Mouse (Mus musculus) midbrain, embryonic 16.5 days (tissue): ENCODE data around the gene Clec3b. TPM values are rescaled to one million over a fixed set of nuclear protein-coding genes. Genes with fewer than 3 reads are reported as not detected.

Experiments
- ATAC-seq: fragments of 200-750 bp; cut with Nextera tagmentation; 2 replicates; pipeline ENCODE4 v1.8.0; 2017; ENCODE audit warnings: moderate TSS enrichment
- H3K27ac ChIP-seq: fragments of 300-500 bp; sonication (generic); 2 replicates; pipeline ENCODE4 v1.5.1; 2014; ENCODE audit warnings: mild to moderate bottlenecking, low read length, mixed read lengths
- H3K27me3 ChIP-seq: fragments of 300-500 bp; sonication (generic); 2 replicates; pipeline ENCODE4 v1.6.1; 2014; ENCODE audit warnings: low read depth, low read length, mixed read lengths; ENCODE audit not compliant: control insufficient read depth, insufficient read depth
- H3K36me3 ChIP-seq: fragments of 300-500 bp; sonication (generic); 2 replicates; pipeline ENCODE4 v1.6.1; 2014; ENCODE audit warnings: mild to moderate bottlenecking, low read length, moderate library complexity, mixed read lengths; ENCODE audit not compliant: control insufficient read depth, insufficient read depth
- H3K4me1 ChIP-seq: fragments of 300-500 bp; sonication (generic); 2 replicates; pipeline ENCODE4 v1.6.1; 2014; ENCODE audit warnings: mild to moderate bottlenecking, low read length, mixed read lengths; ENCODE audit not compliant: control insufficient read depth, insufficient read depth
- H3K4me2 ChIP-seq: fragments of 300-500 bp; sonication (generic); 2 replicates; pipeline ENCODE4 v1.6.1; 2014; ENCODE audit warnings: mild to moderate bottlenecking, low read length, mixed read lengths
- H3K4me3 ChIP-seq: fragments of 300-500 bp; sonication (generic); 2 replicates; pipeline ENCODE4 v1.5.1; 2014; ENCODE audit warnings: low read depth, mild to moderate bottlenecking, low read length, moderate library complexity, mixed read lengths
- H3K9ac ChIP-seq: fragments of 300-500 bp; sonication (generic); 2 replicates; pipeline ENCODE4 v1.6.1; 2014; ENCODE audit warnings: low read depth, low read length, mixed read lengths
- H3K9me3 ChIP-seq: fragments of 300-500 bp; sonication (generic); replicated peaks from 2 replicates; pipeline ENCODE4 v1.6.1; 2014; ENCODE audit warnings: mild to moderate bottlenecking, low read length, mixed read lengths; ENCODE audit not compliant: control insufficient read depth, poor library complexity, severe bottlenecking
- WGBS: fragments of 180-500 bp; shearing (Covaris S2); extraction: QIAGEN DNeasy Blood & Tissue Kit; methylation state at CpG from one replicate; pipeline ENCODE4 v1.1.7; 2014; 5-methylcytosine and 5-hydroxymethylcytosine counted together
- polyA plus RNA-seq: library from polyadenylated mRNA; unstranded; fragments of >200 nt; fragmentation: Nextera tagmentation; extraction: Ambion mirVana; gene quantifications from 2 replicates; pipeline ENCODE4 v1.2.1, GENCODE M21; 2015

Gene Clec3b
- polyA plus RNA-seq, 1 experiment from 2014 or later: 3.6 TPM

DNA sequence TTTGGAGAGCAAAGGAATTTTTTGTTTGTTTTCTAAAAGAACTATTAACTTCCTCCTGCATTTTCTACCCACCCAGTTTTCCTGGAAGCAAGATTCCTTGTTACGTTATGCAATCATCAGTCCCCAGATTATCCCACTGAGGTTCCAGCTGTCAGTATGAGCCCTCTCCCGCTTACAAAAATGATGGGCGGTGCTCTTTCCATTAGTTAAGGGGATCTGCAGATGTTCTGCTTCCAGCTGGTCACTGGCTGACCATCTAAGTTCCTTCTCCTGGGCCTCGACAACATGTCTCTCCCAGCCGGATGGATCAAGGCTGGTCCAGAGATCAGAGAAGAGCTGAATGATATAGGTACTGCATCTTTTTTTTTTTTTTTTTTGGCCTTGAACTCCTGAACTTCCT, 2.3 kb upstream of the Clec3b start:
- no peak for ATAC-seq
- 79% methylated on average over 5 of the region's 5 CpGs for WGBS

DNA sequence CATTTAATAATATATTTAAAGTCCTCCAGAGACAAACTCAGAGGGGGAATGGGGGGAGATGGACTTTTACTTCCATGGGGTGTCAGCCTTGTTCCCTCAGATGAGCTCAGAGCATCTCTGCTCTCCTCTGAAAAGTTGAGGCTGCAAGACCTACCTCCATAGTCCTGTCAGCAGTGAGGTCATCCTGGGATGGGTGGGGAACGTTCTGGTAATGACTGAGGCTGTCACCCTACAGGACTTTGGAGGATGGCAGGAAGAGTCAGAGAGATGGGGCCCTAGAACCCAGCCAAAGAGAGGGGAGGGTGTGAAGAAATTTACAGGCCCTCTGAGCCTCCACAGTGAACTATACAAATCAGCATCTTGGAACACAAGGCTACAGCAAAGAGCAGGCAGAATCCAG, 815 bp downstream of the Clec3b start:
- no peaks in the 10 kb centered on the region for H3K4me1 ChIP-seq
- no peak overlapping the region for H3K9ac ChIP-seq
- H3K4me3 ChIP-seq: no peak overlapping the region
- H3K4me2 ChIP-seq: no peak overlapping the region
- WGBS: 55% methylated on average over 1 of the region's 1 CpGs
- no peak overlapping the region for H3K27ac ChIP-seq
- no peaks in the 10 kb centered on the region for H3K9me3 ChIP-seq
- no peak for ATAC-seq
- H3K36me3 ChIP-seq: no peaks in the 10 kb centered on the region
- H3K27me3 ChIP-seq: no peaks in the 10 kb centered on the region

More for the DNA sequence above, 2.3 kb upstream of the Clec3b start:
- Histone ChIP-seq H3K9ac (no peak overlapping the region), H3K4me2 (no peak overlapping the region), H3K4me3 (no peak overlapping the region), H3K27ac (no peak overlapping the region), H3K36me3 (no peaks in the 10 kb centered on the region), H3K9me3 (no peaks in the 10 kb centered on the region), H3K27me3 (no peaks in the 10 kb centered on the region), H3K4me1 (no peaks in the 10 kb centered on the region)

DNA sequence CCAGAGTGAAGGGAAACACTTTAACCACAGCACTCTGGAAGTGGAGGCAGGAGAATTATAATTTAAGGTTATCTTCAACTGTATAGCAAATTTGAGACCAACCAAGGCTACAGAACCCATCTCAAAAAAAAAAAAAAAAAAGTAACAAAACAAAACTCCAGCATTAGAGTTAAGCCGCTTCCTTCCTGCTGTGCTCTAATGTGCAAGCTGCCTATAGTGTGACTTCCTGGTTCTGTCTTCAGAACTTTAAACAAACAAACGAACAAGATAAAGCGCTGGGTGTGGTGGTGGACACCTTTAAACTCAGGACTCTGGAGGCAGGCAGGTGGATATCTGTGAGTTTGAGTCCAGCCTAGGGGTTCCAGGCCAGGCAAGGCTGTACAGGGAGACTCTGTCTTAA, 1.3 kb downstream of the Clec3b start:
- no peaks in the 10 kb centered on the region for H3K36me3 ChIP-seq
- WGBS: 75% methylated on average over 3 of the region's 3 CpGs
- H3K4me3 ChIP-seq: no peak overlapping the region
- H3K4me1 ChIP-seq: no peaks in the 10 kb centered on the region
- no peak overlapping the region for H3K9ac ChIP-seq
- H3K9me3 ChIP-seq: no peaks in the 10 kb centered on the region
- ATAC-seq: no peak
- H3K27me3 ChIP-seq: no peaks in the 10 kb centered on the region; the same call in 1 of the 2 replicates
- no peak overlapping the region for H3K27ac ChIP-seq
- no peak overlapping the region for H3K4me2 ChIP-seq

DNA sequence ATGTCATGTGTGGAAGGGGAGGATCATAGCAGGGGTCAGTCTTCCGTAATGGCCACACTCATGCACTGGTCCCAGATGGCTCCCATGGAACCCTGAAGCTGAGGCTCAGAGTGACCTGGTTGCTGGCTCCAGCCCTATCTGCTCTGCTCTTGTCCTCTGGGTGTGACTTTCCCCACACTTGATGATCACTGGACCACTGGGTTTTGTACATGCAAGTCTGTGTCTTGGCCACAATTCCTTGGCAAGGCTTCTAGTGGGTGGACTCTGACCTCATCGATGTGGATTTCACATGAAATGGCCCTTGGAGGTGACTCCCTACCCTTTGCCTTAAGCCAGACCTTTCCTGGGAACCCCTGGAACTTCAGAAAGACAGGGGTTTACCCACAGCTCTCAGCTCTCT, 2.4 kb downstream of the Clec3b start:
- H3K27me3 ChIP-seq: no peaks in the 10 kb centered on the region; the same call in 1 of the 2 replicates
- WGBS: 86% methylated on average over 2 of the region's 2 CpGs
- H3K36me3 ChIP-seq: no peaks in the 10 kb centered on the region
- no peak overlapping the region for H3K4me2 ChIP-seq
- no peak overlapping the region for H3K9ac ChIP-seq
- H3K9me3 ChIP-seq: no peaks in the 10 kb centered on the region
- no peak overlapping the region for H3K4me3 ChIP-seq
- no peak overlapping the region for H3K27ac ChIP-seq
- H3K4me1 ChIP-seq: no peaks in the 10 kb centered on the region
- no peak for ATAC-seq

DNA sequence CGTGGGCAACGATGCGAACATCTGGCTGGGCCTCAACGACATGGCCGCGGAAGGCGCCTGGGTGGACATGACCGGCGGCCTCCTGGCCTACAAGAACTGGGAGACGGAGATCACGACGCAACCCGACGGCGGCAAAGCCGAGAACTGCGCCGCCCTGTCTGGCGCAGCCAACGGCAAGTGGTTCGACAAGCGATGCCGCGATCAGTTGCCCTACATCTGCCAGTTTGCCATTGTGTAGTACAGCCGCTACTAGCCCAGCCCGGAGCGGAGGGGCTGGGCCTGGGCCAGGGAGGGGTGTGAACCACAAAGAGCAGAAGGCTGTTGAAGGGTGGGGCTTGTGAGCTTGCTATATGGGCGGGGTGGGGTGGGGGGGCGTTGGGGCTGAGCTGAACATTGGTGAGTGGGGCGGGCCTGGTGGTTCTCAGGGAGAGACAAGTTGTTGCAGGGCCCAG, 6.2 kb downstream of the Clec3b start:
- no peak for ATAC-seq
- Histone ChIP-seq H3K9ac (no peak overlapping the region), H3K9me3 (no peaks in the 10 kb centered on the region), H3K27me3 (no peaks in the 10 kb centered on the region; the same call in 1 of the 2 replicates), H3K36me3 (no peaks in the 10 kb centered on the region), H3K4me2 (peak overlapping the region; percentile 20), H3K27ac (no peak overlapping the region), H3K4me3 (no peak overlapping the region), H3K4me1 (no peaks in the 10 kb centered on the region)
- WGBS: 30% methylated on average over 30 of the region's 30 CpGs

DNA sequence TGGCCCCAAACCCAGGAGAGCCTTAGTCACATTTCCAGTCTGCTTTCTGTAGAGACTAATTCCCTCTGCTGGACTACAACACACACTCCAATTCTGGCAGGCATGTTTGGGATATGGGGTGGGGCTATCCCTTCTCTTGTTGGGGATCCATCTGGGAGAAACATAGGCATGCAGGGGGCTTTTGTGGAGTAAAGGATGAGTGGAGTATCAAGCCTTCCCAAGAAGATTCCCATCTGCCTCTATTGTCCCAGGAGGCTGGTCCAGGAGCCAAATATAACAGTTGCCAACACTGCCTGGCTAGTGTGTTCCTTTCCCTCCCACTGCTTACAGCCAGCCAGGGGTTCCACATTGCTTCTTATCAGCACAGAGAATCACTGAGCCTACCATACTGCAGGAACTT, 7.0 kb downstream of the Clec3b start:
- Histone ChIP-seq H3K36me3 (no peaks in the 10 kb centered on the region), H3K4me1 (no peaks in the 10 kb centered on the region), H3K9me3 (no peaks in the 10 kb centered on the region), H3K27ac (no peak overlapping the region), H3K27me3 (no peaks in the 10 kb centered on the region; the same call in 1 of the 2 replicates), H3K9ac (no peak overlapping the region), H3K4me2 (no peak overlapping the region), H3K4me3 (no peak overlapping the region)
- no peak for ATAC-seq

DNA sequence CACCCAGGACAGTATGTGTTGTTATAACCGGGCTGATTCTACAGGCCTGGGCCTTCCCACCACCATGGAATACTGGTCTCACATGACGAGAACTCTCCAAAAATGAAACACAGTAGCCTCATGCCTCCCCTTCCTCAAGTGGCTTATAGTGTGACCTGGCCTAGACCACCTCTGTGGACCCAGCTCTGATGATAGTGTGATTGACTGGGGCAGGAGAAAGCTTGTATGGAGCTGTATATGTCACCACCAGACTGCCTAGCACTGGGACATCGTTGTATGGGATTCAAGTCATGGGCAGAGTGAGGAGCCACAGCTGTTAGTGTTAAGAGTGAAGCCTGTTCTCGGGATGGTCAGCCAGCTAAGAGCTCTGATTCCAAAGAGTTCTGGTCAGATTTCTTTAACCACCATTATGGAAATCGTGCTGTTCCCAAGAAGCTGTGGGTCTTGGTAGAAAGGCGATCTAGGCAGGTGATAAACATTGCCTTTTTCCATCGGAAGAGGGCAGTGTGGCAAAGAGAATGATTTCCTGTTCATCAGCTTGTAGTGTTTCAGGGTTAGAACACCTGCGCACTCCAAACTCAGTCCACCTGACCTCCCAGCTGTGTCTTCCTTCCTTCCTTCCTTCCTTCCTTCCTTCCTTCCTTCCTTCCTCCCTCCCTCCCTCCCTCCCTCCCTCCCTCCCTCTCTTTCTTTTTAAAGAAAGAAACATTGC, 7.5 kb downstream of the Clec3b start:
- Histone ChIP-seq H3K9ac (no peak overlapping the region), H3K4me1 (no peaks in the 10 kb centered on the region), H3K9me3 (no peaks in the 10 kb centered on the region), H3K27me3 (no peaks in the 10 kb centered on the region; the same call in 1 of the 2 replicates), H3K27ac (no peak overlapping the region), H3K4me2 (no peak overlapping the region), H3K4me3 (no peak overlapping the region), H3K36me3 (no peaks in the 10 kb centered on the region)
- WGBS: 57% methylated on average over 8 of the region's 8 CpGs
- no peak for ATAC-seq

DNA sequence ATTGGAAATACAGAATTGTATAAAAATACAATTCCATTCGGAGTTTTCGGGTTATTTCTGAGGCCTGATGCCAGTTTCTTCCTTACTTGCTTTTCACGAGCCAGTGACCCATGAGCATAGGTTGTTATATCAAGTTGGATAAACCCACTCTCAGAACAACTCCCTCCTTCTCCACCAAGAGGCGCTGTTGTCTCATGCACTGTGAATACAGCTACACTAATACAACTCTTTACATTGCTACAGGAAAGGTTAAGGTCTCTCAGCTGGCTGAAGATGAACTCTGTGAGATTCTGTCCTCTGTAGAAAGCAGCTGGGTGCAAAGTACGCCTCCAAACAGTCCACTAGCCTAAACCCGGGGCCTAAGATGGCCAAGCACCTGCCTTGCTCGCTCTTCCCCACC, 8.6 kb downstream of the Clec3b start:
- 66% methylated on average over 7 of the region's 7 CpGs for WGBS
- Histone ChIP-seq H3K9me3 (no peaks in the 10 kb centered on the region), H3K36me3 (no peaks in the 10 kb centered on the region), H3K4me1 (no peaks in the 10 kb centered on the region), H3K9ac (no peak overlapping the region), H3K4me2 (no peak overlapping the region), H3K27ac (no peak overlapping the region), H3K27me3 (no peaks in the 10 kb centered on the region; the same call in 1 of the 2 replicates), H3K4me3 (no peak overlapping the region)
- 0 out of 2 replicates have a peak, but pooled peaks have one; percentile 50 for ATAC-seq

DNA sequence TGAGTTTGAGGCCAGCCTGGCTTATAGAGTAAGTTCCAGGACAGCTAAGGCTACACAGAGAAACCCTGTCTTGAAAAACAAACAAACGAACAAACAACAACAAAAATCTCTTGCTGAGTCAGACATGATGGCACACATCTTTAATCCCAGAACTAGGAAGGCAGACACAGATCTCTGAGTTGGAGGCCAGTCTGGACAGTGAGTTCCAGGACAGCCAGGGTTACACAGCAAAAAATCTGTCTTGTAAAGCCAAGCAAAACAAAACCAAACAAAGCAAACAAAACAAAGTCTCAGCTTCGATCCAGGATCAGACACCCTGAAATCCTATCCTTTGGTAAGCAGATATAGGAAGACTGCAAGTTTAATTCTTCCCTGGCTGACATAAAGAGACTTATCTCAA, 11.0 kb downstream of the Clec3b start:
- ATAC-seq: no peak
- no peak overlapping the region for H3K4me2 ChIP-seq
- H3K4me3 ChIP-seq: no peak overlapping the region
- no peak overlapping the region for H3K27ac ChIP-seq
- no peak overlapping the region for H3K9ac ChIP-seq
- H3K36me3 ChIP-seq: no peaks in the 10 kb centered on the region
- H3K9me3 ChIP-seq: no peaks in the 10 kb centered on the region
- H3K4me1 ChIP-seq: peaks cover 5% of the 10 kb centered on the region; the same call in 1 of the 2 replicates
- WGBS: 70% methylated on average over 2 of the region's 2 CpGs
- no peaks in the 10 kb centered on the region; the same call in 1 of the 2 replicates for H3K27me3 ChIP-seq
